Mouse (Mus musculus) forebrain, embryonic 15.5 days (tissue): Measurements from ENCODE around the gene Sept1. TPM values are rescaled to one million over a fixed set of nuclear protein-coding genes. Genes with fewer than 3 reads are reported as not detected.
A peak's percentile ranks its signal among the peaks of the same experiment; 100 is the strongest.
"Not testable (repeated sequence)": the region's sequence is repeated elsewhere in the genome, so short reads cannot be mapped to it uniquely, and the experiment has no call there.

Source experiments
- ATAC-seq: fragments of 200-750 bp; cut with Nextera tagmentation; replicated peaks from 2 replicates; pipeline ENCODE4 v1.8.0; 2017; ENCODE audit warnings: mild to moderate bottlenecking, moderate TSS enrichment, moderate library complexity
- H3K27ac ChIP-seq: fragments of 300-500 bp; sonication (generic); replicated peaks from 2 replicates; pipeline ENCODE4 v1.5.1; 2015; ENCODE audit warnings: mild to moderate bottlenecking, inconsistent platforms
- H3K27me3 ChIP-seq: fragments of 300-500 bp; sonication (generic); 2 replicates; pipeline ENCODE4 v1.6.1; 2015; ENCODE audit warnings: inconsistent platforms
- H3K36me3 ChIP-seq: fragments of 300-500 bp; sonication (generic); 2 replicates; pipeline ENCODE4 v1.6.1; 2015; ENCODE audit warnings: mild to moderate bottlenecking, inconsistent platforms
- H3K4me1 ChIP-seq: fragments of 300-500 bp; sonication (generic); 2 replicates; pipeline ENCODE4 v1.6.1; 2015; ENCODE audit warnings: inconsistent platforms
- H3K4me2 ChIP-seq: fragments of 300-500 bp; sonication (generic); replicated peaks from 2 replicates; pipeline ENCODE4 v1.6.1; 2015; ENCODE audit warnings: mild to moderate bottlenecking, inconsistent platforms
- H3K4me3 ChIP-seq: fragments of 300-500 bp; sonication (generic); 2 replicates; pipeline ENCODE4 v1.5.1; 2015; ENCODE audit warnings: mild to moderate bottlenecking, inconsistent platforms
- H3K9ac ChIP-seq: fragments of 300-500 bp; sonication (generic); replicated peaks from 2 replicates; pipeline ENCODE4 v1.6.1; 2015; ENCODE audit warnings: mild to moderate bottlenecking, inconsistent platforms
- H3K9me3 ChIP-seq: fragments of 300-500 bp; sonication (generic); 2 replicates; pipeline ENCODE4 v1.6.1; 2016; ENCODE audit warnings: inconsistent platforms
- WGBS: fragments of 180-500 bp; shearing (Covaris S2); methylation state at CpG from one replicate; pipeline ENCODE4 v1.1.7; 2015; ENCODE audit warnings: mixed read lengths; 5-methylcytosine and 5-hydroxymethylcytosine counted together
- polyA plus RNA-seq: library from polyadenylated mRNA; unstranded; fragments of >200 nt; fragmentation: Nextera tagmentation; extraction: Ambion mirVana; gene quantifications from 2 replicates; pipeline ENCODE4 v1.2.1, GENCODE M21; 2015

Sept1 gene
- polyA plus RNA-seq, 1 experiment from 2014 or later: 21.8 TPM

DNA sequence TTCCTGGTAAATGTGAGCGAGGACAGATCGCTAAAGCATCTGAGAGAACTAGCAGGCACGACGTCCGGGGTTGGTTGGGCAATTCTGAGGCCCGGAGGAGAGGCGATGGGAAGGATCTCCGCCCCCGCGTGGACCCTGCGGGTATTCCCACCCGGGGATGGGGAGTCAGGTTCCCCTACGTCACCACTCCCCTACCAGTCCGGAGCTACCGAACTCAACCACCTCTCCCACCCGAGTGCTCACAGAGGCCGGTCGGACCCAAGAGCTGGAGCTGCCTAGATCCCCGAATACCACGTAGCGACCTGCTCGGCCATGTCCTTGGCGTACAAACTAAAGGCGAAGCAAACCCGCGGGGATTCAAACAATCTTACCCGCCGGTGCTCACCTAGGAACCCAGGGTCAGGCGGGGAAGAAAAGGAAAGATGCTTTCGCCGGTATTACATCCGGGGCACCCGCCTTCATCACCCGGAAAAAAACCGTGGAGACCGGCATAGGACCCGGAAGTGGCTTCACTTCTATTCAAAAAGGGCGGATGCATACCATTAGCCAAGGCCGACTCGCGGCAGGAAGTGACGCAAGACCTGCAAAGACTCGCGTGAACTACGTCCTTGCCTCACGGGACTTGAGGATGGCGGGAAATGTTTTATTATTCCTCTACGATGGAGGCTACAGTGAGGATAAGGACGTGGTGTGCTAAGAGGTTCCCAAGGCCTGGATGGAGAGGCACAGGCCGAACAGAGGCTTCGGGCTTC, 37.2 kb downstream of the Sept1 start, which contains the start of gene Cd2bp2:
Cd2bp2 (minus strand) TSS at position 507 of the 752 bp plus-strand sequence.
- peak; percentile 98 for ATAC-seq
- peak within 1 kb of the TSS; percentile 83 for H3K4me2 ChIP-seq
- H3K9me3 ChIP-seq: no peaks in the 10 kb centered on the region
- H3K27me3 ChIP-seq: no peaks in the 10 kb centered on the region
- under 1% methylated on average over 51 of the region's 51 CpGs for WGBS
- H3K9ac ChIP-seq: peak within 1 kb of the TSS; percentile 73
- H3K4me3 ChIP-seq: peak within 1 kb of the TSS; percentile 63
- peaks cover 65% of the 10 kb centered on the region for H3K36me3 ChIP-seq
- peaks cover 23% of the 10 kb centered on the region for H3K4me1 ChIP-seq
- H3K27ac ChIP-seq: peak within 1 kb of the TSS; percentile 86

DNA sequence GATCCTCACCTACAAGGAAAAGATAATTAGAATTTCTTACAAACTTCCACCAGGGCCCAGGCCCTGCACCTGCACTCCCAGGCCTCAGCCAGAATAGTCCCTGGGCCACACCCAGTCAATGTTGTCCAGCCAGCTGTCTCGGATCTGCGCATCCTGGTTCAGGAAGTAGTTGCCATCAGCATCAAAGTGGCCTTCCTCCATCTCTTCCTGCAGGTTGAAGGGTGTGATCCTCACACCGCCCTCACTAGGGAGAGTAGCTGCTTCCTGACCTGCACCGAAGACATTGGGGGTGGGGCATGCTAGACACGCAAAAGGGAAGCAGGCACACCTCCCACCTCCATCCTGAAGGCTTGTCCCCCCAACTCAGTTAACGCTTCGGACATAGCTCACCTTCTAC, 38.3 kb downstream of the Sept1 start:
- Histone ChIP-seq H3K9me3 (no peaks in the 10 kb centered on the region), H3K9ac (peak overlapping the region; percentile 66; the same call in 1 of the 2 replicates), H3K4me2 (peak overlapping the region; percentile 83), H3K36me3 (peaks cover 54% of the 10 kb centered on the region), H3K27ac (no peak overlapping the region), H3K4me1 (peaks cover 23% of the 10 kb centered on the region), H3K4me3 (peak overlapping the region; percentile 63), H3K27me3 (no peaks in the 10 kb centered on the region)
- ATAC-seq: no peak
- 79% methylated on average over 7 of the region's 7 CpGs for WGBS

DNA sequence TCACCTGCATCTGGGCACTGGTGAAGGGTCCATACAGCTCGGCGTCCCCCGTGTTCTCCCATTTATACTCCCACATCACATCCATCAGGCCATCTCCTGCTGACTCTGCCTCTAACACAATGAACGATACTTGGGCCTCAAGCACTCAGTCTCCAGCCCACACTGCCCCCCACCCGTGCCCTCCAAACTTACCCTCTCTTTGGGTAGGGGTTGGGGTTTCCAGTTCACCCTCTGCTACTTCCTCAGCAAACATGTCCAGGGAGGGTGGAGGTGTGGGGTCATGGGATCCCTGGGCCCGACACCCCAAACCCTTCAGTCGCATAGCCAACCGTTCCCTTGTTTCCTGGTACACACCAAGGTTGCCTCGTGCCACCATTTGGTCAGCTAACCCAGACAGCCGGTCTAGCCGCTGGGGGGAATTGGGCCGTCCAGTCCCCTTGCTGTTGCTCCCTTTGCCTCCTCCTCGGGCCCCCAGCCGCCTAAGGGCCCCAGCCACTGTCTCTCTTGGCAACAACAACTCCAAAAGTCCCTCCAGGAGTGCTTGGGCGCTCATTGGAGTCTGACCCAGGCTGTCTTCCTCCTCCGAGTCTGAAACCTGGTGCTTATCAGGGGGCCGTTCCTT, 38.8 kb downstream of the Sept1 start:
- Histone ChIP-seq H3K4me1 (peaks cover 23% of the 10 kb centered on the region), H3K4me2 (peak overlapping the region; percentile 83), H3K4me3 (peak overlapping the region; percentile 63; the same call in 1 of the 2 replicates), H3K36me3 (peaks cover 49% of the 10 kb centered on the region), H3K9ac (0 out of 2 replicates have a peak overlapping the region, but pooled peaks have one; percentile 66), H3K27ac (no peak overlapping the region), H3K9me3 (no peaks in the 10 kb centered on the region), H3K27me3 (no peaks in the 10 kb centered on the region)
- 97% methylated on average over 17 of the region's 17 CpGs for WGBS
- ATAC-seq: no peak

DNA sequence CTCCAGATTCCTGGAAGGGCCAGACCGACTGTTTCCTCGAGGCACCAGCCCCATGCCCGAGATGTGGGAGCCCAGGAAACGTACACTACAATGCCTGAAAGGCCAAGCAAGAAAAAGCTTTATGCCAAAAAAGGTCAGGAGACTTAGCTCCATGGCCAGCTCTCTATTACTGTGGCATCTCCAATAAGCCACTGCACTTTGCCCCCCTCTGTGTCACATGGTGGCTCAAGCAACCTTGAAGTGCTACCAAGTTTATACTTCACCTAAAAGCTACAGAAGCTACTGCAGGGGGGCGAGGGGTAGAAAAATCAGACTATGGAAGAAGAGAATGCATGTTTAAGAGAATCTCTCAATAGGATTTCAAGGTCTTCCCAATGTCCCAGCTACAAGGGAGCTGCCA, 39.9 kb downstream of the Sept1 start:
- no peak overlapping the region for H3K27ac ChIP-seq
- H3K4me3 ChIP-seq: no peak overlapping the region
- 90% methylated on average over 5 of the region's 5 CpGs for WGBS
- H3K9me3 ChIP-seq: no peaks in the 10 kb centered on the region
- H3K4me2 ChIP-seq: no peak overlapping the region
- no peak overlapping the region for H3K9ac ChIP-seq
- H3K36me3 ChIP-seq: peaks cover 38% of the 10 kb centered on the region
- peaks cover 23% of the 10 kb centered on the region for H3K4me1 ChIP-seq
- ATAC-seq: no peak
- no peaks in the 10 kb centered on the region for H3K27me3 ChIP-seq

DNA sequence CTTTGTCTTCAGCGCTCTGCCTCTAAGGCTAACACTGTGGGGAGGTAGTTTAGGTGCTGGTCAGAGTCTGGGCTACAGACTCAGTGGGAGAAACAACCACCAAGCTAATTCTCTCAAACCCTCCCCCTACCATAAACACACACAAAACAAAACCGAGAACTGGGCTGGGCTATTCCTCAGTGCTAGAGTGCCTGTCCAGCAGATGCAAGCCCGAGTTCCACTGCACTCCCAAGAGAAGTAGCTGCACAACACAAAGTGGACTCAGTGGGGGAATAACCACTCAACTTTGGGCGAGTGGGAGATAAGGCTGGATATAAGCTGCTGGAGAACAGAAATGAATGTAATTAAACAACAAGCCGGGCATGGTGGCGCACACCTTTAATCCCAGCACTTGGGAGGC, 42.3 kb downstream of the Sept1 start:
- H3K4me2 ChIP-seq: no peak overlapping the region
- WGBS: 85% methylated on average over 6 of the region's 6 CpGs

GRCm38 (mm10) chr7:127188305-127189276, 44.3 kb downstream of the Sept1 start:
- Histone ChIP-seq H3K36me3 (peaks cover 20% of the 10 kb centered on the region), H3K9ac (no peak overlapping the region), H3K9me3 (no peaks in the 10 kb centered on the region), H3K4me3 (no peak overlapping the region), H3K4me2 (no peak overlapping the region), H3K27ac (no peak overlapping the region), H3K4me1 (no peaks in the 10 kb centered on the region), H3K27me3 (no peaks in the 10 kb centered on the region)
- ATAC-seq: no peak
- WGBS: 86% methylated on average over 17 of the region's 17 CpGs

More for the DNA sequence above, 42.3 kb downstream of the Sept1 start:
- H3K27ac ChIP-seq: no peak overlapping the region
- no peak for ATAC-seq
- no peak overlapping the region for H3K4me3 ChIP-seq
- peaks cover 15% of the 10 kb centered on the region for H3K4me1 ChIP-seq
- H3K36me3 ChIP-seq: peaks cover 29% of the 10 kb centered on the region
- H3K27me3 ChIP-seq: no peaks in the 10 kb centered on the region
- no peaks in the 10 kb centered on the region for H3K9me3 ChIP-seq
- no peak overlapping the region for H3K9ac ChIP-seq

- H3K27me3 ChIP-seq: no peaks in the 10 kb centered on the region
- H3K4me2 ChIP-seq: no peak overlapping the region
- H3K27ac ChIP-seq: no peak overlapping the region
- 73% methylated on average over 10 of the region's 10 CpGs for WGBS
- no peak for ATAC-seq
- H3K9ac ChIP-seq: no peak overlapping the region
- no peaks in the 10 kb centered on the region for H3K4me1 ChIP-seq
- peaks cover 9% of the 10 kb centered on the region for H3K36me3 ChIP-seq
- H3K4me3 ChIP-seq: no peak overlapping the region
- no peaks in the 10 kb centered on the region for H3K9me3 ChIP-seq
Observed at GRCm38 (mm10) chr7:127187351-127187750, 45.6 kb downstream of the Sept1 start.

GRCm38 (mm10) chr7:127185601-127186000, 47.3 kb downstream of the Sept1 start:
- H3K36me3 ChIP-seq: no peaks in the 10 kb centered on the region
- no peaks in the 10 kb centered on the region for H3K27me3 ChIP-seq
- no peak overlapping the region for H3K27ac ChIP-seq
- no peak for ATAC-seq
- H3K9me3 ChIP-seq: no peaks in the 10 kb centered on the region
- no peaks in the 10 kb centered on the region for H3K4me1 ChIP-seq
- no peak overlapping the region for H3K4me3 ChIP-seq
- WGBS: 63% methylated on average over 3 of the region's 3 CpGs
- no peak overlapping the region for H3K9ac ChIP-seq
- H3K4me2 ChIP-seq: no peak overlapping the region

DNA sequence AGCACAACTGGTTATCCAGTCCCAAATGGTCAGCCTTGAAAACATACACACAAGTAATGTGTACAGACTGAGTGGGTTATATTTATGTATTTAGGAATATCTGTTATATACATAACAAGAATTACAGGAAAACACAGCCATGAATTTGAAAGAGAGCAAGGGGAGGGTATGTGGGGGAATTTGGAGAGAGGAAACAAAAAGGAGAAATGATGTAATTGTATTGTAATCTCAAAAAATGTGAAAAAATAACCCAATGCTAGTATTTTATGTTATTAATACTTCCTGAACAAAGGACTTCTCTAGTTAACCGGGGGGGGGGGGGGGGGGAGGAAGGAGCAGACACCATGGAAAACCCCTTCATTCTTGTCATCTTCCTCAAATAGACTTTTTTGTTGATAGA, 48.2 kb downstream of the Sept1 start:
- no peak for ATAC-seq
- Histone ChIP-seq H3K9ac (no peak overlapping the region), H3K36me3 (no peaks in the 10 kb centered on the region), H3K27ac (no peak overlapping the region), H3K27me3 (no peaks in the 10 kb centered on the region), H3K9me3 (no peaks in the 10 kb centered on the region), H3K4me1 (no peaks in the 10 kb centered on the region), H3K4me2 (no peak overlapping the region), H3K4me3 (no peak overlapping the region)
- WGBS: 33% methylated on average over 1 of the region's 1 CpGs

DNA sequence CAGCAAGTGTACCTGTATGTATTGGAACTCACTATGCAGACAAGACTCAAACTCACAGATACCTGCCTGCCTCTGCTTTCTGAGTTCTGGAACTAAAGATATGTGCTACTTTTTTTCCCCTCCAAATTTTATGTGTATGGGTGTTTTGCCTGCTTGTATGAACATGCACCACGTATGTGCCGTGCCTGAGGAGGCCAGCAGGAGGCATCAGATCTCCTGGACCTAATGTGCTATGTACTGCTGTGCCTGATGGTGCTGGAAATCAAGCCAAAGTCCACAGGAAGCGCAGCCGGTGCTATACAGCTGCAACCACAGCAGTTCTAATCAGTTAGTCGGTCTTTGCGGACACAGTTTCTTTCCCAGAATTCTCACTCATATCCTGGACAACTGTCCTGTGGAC, 49.1 kb downstream of the Sept1 start:
- no peaks in the 10 kb centered on the region for H3K9me3 ChIP-seq
- H3K4me3 ChIP-seq: no peak overlapping the region
- H3K27ac ChIP-seq: no peak overlapping the region
- H3K36me3 ChIP-seq: no peaks in the 10 kb centered on the region
- H3K9ac ChIP-seq: no peak overlapping the region
- H3K27me3 ChIP-seq: no peaks in the 10 kb centered on the region
- ATAC-seq: no peak
- 68% methylated on average over 6 of the region's 6 CpGs for WGBS
- H3K4me1 ChIP-seq: no peaks in the 10 kb centered on the region
- no peak overlapping the region for H3K4me2 ChIP-seq

GRCm38 (mm10) chr7:127183345-127183744, 49.6 kb downstream of the Sept1 start:
- Histone ChIP-seq H3K4me3 (no peak overlapping the region), H3K36me3 (no peaks in the 10 kb centered on the region), H3K4me2 (no peak overlapping the region), H3K4me1 (no peaks in the 10 kb centered on the region), H3K27ac (no peak overlapping the region), H3K9me3 (no peaks in the 10 kb centered on the region), H3K27me3 (no peaks in the 10 kb centered on the region), H3K9ac (no peak overlapping the region)
- no peak for ATAC-seq
- 91% methylated on average over 8 of the region's 8 CpGs for WGBS

DNA sequence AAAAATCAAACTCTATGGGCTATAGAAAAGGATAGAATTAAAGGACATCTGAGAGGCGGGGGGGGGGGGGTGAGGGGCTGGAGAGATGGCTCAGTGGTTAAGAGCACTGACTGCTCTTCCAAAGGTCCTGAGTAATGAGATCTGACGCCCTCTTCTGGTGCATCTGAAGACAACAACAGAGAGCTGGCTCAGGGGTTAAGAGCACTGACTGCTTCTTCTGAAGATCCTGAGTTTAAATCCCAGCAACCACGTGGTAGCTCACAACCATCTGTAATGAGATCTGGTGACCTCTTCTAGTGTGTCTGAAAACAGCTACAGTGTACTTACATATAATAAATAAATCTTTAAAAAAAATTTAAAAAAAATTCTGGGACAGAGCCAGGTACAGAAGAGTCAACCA, 51.2 kb downstream of the Sept1 start:
- not testable (repeated sequence) for H3K4me1 ChIP-seq, H3K9me3 ChIP-seq, H3K27me3 ChIP-seq, ATAC-seq, H3K4me2 ChIP-seq, H3K4me3 ChIP-seq, H3K27ac ChIP-seq, H3K9ac ChIP-seq, H3K36me3 ChIP-seq
- 34% methylated on average over 3 of the region's 3 CpGs for WGBS
